Mouse (Mus musculus): ENCODE measurements around the gene Ficd. TPM values are rescaled to one million over a fixed set of nuclear protein-coding genes. Genes with fewer than 3 reads are reported as not detected.
"Not testable (repeated sequence)": the region's sequence is repeated elsewhere in the genome, so short reads cannot be mapped to it uniquely, and the experiment has no call there.

Ficd gene
- polyA plus RNA-seq, 1 experiment: 4.3 TPM

GRCm38 (mm10) chr5:113771213-113772162 is 35.9 kb downstream of the Ficd start:
- DNase-seq (ENCODE audit: low read depth, low spot score): peak; percentile 60
- under 1% methylated on average over 95 of the region's 97 CpGs for WGBS

- peak; percentile 80 for DNase-seq (ENCODE audit: low read depth, low spot score)
- under 1% methylated on average over 49 of the region's 49 CpGs for WGBS
These were observed 36.9 kb downstream of the Ficd start, which contains the start of the genes Sart3 and Iscu for GRCm38 (mm10) chr5:113772450-113772895. Sart3 (minus strand) TSS chr5:113772510. Iscu (plus strand) TSS chr5:113772748.

GRCm38 (mm10) chr5:113772905-113773519 is 37.4 kb downstream of the Ficd start:
- no peak for DNase-seq (ENCODE audit: low read depth, low spot score)
- WGBS: under 1% methylated on average over 38 of the region's 38 CpGs

GRCm38 (mm10) chr5:113773664-113774063 is 38.1 kb downstream of the Ficd start:
- WGBS: under 1% methylated on average over 7 of the region's 7 CpGs

GRCm38 (mm10) chr5:113775585-113775984 is 40.0 kb downstream of the Ficd start:
- WGBS: 84% methylated on average over 10 of the region's 10 CpGs
- DNase-seq (ENCODE audit: low read depth, low spot score): no peak

More at GRCm38 (mm10) chr5:113773664-113774063, 38.1 kb downstream of the Ficd start:
- peak; percentile 47 for DNase-seq (ENCODE audit: low read depth, low spot score)

- WGBS: 75% methylated on average over 15 of the region's 15 CpGs
These were observed 40.7 kb downstream of the Ficd start for GRCm38 (mm10) chr5:113776128-113776895.

GRCm38 (mm10) chr5:113776896-113777226 is 41.3 kb downstream of the Ficd start:
- no peak for DNase-seq (ENCODE audit: low read depth, low spot score)
- 86% methylated on average over 8 of the region's 8 CpGs for WGBS

More at GRCm38 (mm10) chr5:113776128-113776895, 40.7 kb downstream of the Ficd start:
- no peak for DNase-seq (ENCODE audit: low read depth, low spot score)

GRCm38 (mm10) chr5:113777728-113778127 is 42.1 kb downstream of the Ficd start:
- not testable (repeated sequence) for DNase-seq (ENCODE audit: low read depth, low spot score)
- 80% methylated on average over 8 of the region's 8 CpGs for WGBS

GRCm38 (mm10) chr5:113779569-113779968 is 44.0 kb downstream of the Ficd start:
- DNase-seq (ENCODE audit: low read depth, low spot score): no peak
- 70% methylated on average over 5 of the region's 5 CpGs for WGBS

GRCm38 (mm10) chr5:113780082-113780752 is 44.6 kb downstream of the Ficd start:
- WGBS: 94% methylated on average over 3 of the region's 3 CpGs
- no peak for DNase-seq (ENCODE audit: low read depth, low spot score)

GRCm38 (mm10) chr5:113780763-113781162 is 45.2 kb downstream of the Ficd start:
- DNase-seq (ENCODE audit: low read depth, low spot score): no peak
- 81% methylated on average over 5 of the region's 5 CpGs for WGBS

- WGBS: 73% methylated on average over 7 of the region's 7 CpGs
- DNase-seq (ENCODE audit: low read depth, low spot score): no peak
These were observed 45.7 kb downstream of the Ficd start for GRCm38 (mm10) chr5:113781254-113781653.

GRCm38 (mm10) chr5:113781875-113782274 is 46.3 kb downstream of the Ficd start:
- DNase-seq (ENCODE audit: low read depth, low spot score): no peak
- 69% methylated on average over 7 of the region's 7 CpGs for WGBS

GRCm38 (mm10) chr5:113782624-113783023 is 47.0 kb downstream of the Ficd start:
- WGBS: 79% methylated on average over 7 of the region's 7 CpGs
- DNase-seq (ENCODE audit: low read depth, low spot score): no peak

- DNase-seq (ENCODE audit: low read depth, low spot score): no peak
- 10% methylated on average over 12 of the region's 12 CpGs for WGBS
These were observed 48.0 kb downstream of the Ficd start for GRCm38 (mm10) chr5:113783581-113784001.

GRCm38 (mm10) chr5:113784104-113784503 is 48.5 kb downstream of the Ficd start:
- 22% methylated on average over 3 of the region's 3 CpGs for WGBS
- DNase-seq (ENCODE audit: low read depth, low spot score): not testable (repeated sequence)

- WGBS: 70% methylated on average over 5 of the region's 5 CpGs
- no peak for DNase-seq (ENCODE audit: low read depth, low spot score)
These were observed 51.4 kb downstream of the Ficd start for GRCm38 (mm10) chr5:113786985-113787384.

GRCm38 (mm10) chr5:113788645-113789044 is 53.0 kb downstream of the Ficd start:
- WGBS: 49% methylated on average over 6 of the region's 6 CpGs
- no peak for DNase-seq (ENCODE audit: low read depth, low spot score)

GRCm38 (mm10) chr5:113789075-113789788 is 53.6 kb downstream of the Ficd start:
- no peak for DNase-seq (ENCODE audit: low read depth, low spot score)
- WGBS: 20% methylated on average over 7 of the region's 7 CpGs

All from large intestine, adult 2 months (tissue).